Mouse (Mus musculus) bone marrow macrophage, adult 2 months (primary cell): Measurements from ENCODE around the gene Dync1li2.

Experiments used
- CTCF ChIP-seq: IDR thresholded peaks from 2 replicates; pipeline ENCODE4 v1.5.1; 2012; ENCODE audit warnings: low read depth, mild to moderate bottlenecking, low read length, moderate library complexity
- POLR2A ChIP-seq: IDR thresholded peaks from 2 replicates; pipeline ENCODE4 v1.6.1; 2012; ENCODE audit warnings: mild to moderate bottlenecking, low read depth, low read length, borderline replicate concordance

- TF ChIP-seq POLR2A (no peak), CTCF (no peak)
Observed at GRCm38 (mm10) chr8:104433191-104433842, 9.5 kb downstream of the Dync1li2 start.
